Mouse (Mus musculus) megakaryocyte-erythroid progenitor cell, adult 5 weeks (primary cell): Measurements from ENCODE around the gene Fndc9. TPM values are rescaled to one million over a fixed set of nuclear protein-coding genes. Genes with fewer than 3 reads are reported as not detected.

Experiments used
- polyA plus RNA-seq: library from polyadenylated mRNA; stranded (reverse); fragments of >175 nt; gene quantifications from 2 replicates; pipeline ENCODE4 v1.2.3, GENCODE M21; 2012

Fndc9 gene
- polyA plus RNA-seq = not detected in 2 replicates

DNA sequence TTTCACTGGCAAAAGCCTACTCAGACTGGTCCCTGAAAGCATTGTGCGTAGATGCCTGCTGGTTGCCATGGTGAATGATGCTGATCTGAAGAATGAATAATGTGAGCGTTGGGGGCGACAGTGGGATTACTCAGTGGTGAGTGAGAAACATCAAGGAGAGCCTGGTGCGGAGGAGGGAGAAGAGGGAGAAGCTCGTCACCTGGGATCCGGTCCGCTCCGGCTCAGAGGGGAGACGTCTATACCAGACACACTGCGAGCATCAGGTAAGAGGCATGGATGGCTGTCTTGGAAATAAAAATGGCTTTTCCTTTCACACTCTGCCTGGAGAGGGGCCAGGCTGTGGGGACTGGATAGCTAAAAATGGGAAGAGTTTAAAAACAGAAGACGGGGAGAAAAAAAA, at the start of gene Fndc9:
Fndc9 (plus strand) TSS at position 198 of the 400 bp plus-strand sequence.

Other genes starting within 250 kb of the Fndc9 start
- 0.35 and 0.74 TPM in 2 replicates for gene Gm12166, start 183.2 kb upstream of the Fndc9 start, polyA plus RNA-seq
- gene Adam19, start 179.5 kb upstream of the Fndc9 start, polyA plus RNA-seq = 2.5 and 7.4 TPM in 2 replicates
- gene Nipal4, start 69.0 kb upstream of the Fndc9 start, polyA plus RNA-seq = not detected in 2 replicates
- 31.3 and 37.5 TPM in 2 replicates for gene Cyfip2, start 77.3 kb downstream of the Fndc9 start, polyA plus RNA-seq
- 0.31 and 0.50 TPM in 2 replicates for gene Itk, start 154.0 kb downstream of the Fndc9 start, polyA plus RNA-seq
- 0.08 and 0.09 TPM in 2 replicates for gene Fam71b, start 161.0 kb downstream of the Fndc9 start, polyA plus RNA-seq
- gene Med7, start 201.4 kb downstream of the Fndc9 start, polyA plus RNA-seq = 96.9 and 110 TPM in 2 replicates
- 0.12 and 0.13 TPM in 2 replicates for gene Havcr2, start 219.4 kb downstream of the Fndc9 start, polyA plus RNA-seq